Mouse (Mus musculus) adrenal gland, adult (tissue): ENCODE results near the gene Arl2.

Experiments used
- DNase-seq, 2 experiments: peaks; one replicate each; pipeline ENCODE4 v3.0.0; 2022 to 2023; ENCODE audit warnings: low spot score in 1 of 2; ENCODE audit not compliant: inconsistent age in 2 of 2

Gene Arl2

DNA sequence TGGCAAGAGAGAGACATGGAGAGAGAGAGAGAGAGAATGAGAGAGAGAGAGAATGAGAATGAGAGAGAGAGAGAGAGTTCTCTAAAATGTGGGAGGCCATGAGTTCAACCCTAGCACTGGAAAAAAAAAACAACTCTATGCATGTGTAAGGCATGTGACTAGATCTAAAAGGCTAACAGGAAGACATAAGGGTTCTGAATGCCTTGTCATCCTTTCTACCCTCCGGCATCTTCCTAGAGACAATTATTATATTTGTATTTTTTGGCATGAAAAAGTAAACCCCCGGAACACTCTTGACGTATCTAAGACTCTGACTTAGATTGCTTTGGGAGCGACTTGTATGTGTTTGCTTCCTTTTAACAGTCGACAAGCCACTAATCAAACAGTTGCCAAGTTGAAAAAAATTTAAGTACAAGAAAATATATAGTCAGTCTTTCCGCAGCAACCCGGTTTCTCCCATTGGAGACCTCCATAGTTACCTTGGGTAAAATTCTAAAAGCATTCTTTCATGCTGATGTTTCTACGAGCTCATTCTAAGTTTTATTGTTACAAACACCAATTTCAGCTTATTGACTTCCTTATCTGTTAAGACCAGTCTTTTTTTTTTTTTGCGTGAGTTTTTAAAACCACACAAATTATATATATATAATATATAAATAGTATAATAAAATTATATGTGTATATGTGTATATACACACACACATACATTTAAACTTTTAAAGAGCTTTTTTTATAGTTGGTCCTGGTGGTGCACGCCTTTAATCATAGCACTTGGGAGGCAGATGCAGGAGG is 14.4 kb downstream of the Arl2 start:
- DNase-seq = no peak

DNA sequence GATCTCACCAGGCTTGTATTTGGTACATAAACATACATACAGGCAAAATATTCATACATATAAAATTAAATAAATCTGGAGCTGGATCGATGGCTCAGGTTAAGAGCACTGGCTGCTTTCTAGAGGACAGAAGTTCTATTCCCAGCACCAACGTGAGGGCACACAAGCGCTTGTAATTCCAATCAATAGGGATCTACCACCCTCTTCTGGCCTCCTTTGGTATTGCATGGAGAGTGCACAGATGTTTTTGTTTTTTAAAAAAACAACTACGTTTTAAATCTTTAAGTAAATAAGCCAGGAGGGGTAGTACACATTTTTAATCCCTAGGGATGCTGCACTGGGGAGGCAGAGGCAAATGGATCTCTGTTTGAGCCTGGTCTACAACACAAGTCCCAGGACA is 15.1 kb downstream of the Arl2 start:
- DNase-seq = peak in 1 of 2 experiments; percentile 84

GRCm38 (mm10) chr19:6124898-6125297 is 16.4 kb downstream of the Arl2 start:
- DNase-seq = no peak

GRCm38 (mm10) chr19:6123330-6123729 is 18.0 kb downstream of the Arl2 start:
- DNase-seq = no peak

DNA sequence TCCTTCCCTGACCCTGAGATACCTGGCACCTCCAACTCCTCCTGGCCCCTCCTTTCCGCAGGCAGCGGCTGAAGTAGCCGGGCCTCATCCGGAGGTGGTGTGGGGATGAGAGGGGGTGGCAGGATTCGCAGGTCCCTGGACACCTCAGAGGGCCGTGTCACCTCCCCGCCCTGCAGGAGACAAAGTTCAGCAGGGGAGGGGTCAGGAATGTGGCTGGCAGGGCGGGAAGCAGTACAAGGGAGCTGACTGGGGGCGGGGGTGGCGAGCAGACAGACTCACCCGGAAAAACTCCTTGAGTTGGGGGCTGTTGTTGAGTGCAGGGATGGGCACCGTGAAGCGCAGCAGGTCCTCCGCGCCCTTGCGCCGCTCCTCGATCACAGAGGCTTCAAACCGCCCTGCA is 19.6 kb downstream of the Arl2 start:
- no peak for DNase-seq

- no peak for DNase-seq
These were observed 22.6 kb downstream of the Arl2 start for GRCm38 (mm10) chr19:6118677-6119185.

DNA sequence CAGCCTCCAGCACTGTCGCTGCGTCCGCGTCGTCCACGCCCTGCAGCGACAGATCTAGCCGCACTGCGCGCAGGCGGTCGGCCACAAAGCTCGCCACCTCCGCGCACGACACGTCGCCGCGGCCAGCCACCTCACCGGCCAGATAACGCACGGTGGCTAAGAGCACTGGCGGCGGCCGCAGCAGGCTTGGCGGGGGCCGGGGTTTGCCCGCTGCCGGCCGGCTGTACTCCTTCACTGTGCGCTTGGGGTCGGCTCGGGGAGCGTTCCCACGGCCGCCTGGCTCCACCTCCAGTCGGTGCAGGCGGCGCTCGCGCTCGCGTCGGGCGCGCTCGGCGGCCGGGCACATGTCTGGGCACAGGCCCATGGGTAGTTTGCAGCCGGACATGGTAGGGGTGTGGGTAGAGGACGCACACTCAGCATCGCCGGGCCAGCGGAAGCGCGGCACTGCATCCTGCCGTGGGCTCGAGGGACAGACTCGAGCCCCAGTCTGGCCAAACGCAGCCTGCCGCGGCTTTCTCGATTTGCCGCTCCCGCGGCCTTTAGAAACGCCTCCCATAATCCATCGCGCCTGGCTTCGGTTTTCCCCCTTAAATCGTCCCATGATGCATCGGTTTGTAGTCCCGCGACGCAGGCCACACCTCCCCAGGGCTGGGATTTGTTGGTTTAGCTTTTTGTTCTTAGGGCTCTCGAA is 23.2 kb downstream of the Arl2 start, which contains the start of gene Sac3d1:
TSS of gene Sac3d1 (minus strand) at position 665 of the 691 bp plus-strand sequence.
- DNase-seq = peak; percentile 91 to 97

- no peak for DNase-seq
These were observed 23.9 kb downstream of the Arl2 start for GRCm38 (mm10) chr19:6117346-6117985.

DNA sequence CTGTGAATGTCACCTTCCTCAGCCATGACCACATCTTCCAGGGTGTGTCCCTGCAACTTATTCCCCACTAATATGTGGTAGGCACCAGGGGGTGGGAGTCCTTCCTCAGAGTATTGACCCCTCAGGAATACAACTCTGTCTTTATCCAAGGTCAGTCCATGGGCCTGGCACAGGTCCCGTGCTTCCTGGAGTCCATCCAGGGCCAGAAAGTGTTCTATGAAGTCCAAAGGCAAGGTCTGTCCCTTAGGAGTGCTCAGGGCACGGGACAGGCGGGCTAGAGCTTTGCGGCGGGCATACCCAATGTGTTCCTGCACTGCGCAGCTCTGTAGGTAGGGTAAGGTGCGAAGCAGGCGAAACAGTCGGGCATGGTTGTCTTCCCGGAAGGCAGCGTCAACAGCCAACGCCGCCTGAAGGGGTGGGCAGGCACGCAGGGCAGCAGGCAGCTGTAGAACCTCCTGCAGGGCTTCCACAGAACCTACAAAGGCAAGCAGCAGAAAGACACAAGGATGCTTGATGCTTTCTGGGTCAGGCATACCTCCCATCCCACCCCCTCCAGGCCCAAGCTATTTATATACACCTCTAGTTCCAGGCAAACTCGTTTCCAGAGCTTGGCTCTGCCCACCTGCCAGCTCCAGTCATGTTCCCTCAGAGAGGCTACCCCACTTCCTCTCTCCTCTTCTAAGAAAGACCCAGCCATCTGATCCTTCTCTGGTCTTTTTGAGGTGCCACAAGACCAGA is 25.1 kb downstream of the Arl2 start:
- DNase-seq = peak; percentile 38 to 65

DNA sequence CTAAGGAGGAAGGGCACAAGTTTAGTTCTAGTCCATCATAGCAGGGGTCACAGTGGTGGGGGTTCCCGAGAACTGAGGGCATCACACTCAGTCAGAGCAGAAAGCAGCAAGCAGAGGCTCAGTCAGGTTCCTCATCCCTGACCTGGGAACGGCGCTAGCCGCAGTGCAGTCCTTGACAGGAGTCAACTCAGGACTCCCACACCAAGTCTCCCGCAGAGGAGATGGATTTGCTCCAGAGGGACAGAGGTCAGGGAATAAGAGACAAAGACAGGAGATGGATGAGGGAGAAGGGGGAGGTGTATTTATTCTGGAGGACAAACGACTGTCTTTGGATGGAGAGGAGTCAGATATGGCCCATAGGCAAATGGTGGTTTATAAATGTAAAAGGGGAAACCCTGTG is 28.2 kb downstream of the Arl2 start:
- no peak for DNase-seq

DNA sequence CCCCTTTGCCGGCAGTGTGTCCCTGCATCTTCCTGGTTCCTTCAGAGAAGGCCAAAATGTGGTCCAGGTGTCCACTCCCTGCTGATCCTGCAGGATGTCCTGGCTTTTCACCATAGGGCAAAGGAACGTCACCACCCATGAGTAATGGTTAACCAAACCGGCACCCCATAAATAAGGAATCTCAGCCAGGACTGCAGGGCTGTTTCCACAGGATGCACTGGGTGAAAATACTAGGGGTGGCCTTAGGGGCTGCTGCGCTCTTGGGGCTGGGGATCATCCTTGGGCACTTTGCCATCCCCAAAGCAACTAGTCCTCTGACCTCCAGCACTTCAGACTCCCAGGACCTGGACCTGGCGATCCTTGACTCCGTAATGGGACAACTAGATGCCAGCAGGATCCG is 35.8 kb downstream of the Arl2 start, which contains the start of gene Naaladl1:
TSS of gene Naaladl1 (plus strand) at position 197 of the 400 bp plus-strand sequence.
- no peak for DNase-seq

GRCm38 (mm10) chr19:6104476-6104875 is 36.9 kb downstream of the Arl2 start:
- no peak for DNase-seq

GRCm38 (mm10) chr19:6102169-6102853 is 39.0 kb downstream of the Arl2 start:
- DNase-seq = no peak

GRCm38 (mm10) chr19:6101186-6101585 is 40.2 kb downstream of the Arl2 start:
- DNase-seq = no peak

DNA sequence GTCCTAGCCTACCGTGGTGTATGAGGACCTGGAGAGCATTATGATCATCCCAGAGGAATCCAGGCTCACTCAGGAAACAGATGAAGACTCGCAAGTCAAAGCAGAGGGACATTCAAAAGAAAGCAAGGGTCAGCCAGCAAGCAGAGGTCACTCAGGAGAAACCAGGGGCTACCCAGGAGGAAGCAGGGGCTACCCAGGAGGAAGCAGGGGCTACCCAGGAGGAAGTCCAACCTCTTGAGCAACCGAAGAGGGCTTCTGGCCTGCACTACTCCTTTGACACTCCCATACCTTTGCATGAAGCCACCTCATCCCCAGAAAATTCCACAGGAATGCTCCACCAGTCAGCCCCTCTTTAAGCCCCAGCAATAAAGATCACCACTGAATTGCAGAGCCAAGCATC is 43.5 kb downstream of the Arl2 start:
- peak in 1 of 2 experiments; percentile 41 for DNase-seq

DNA sequence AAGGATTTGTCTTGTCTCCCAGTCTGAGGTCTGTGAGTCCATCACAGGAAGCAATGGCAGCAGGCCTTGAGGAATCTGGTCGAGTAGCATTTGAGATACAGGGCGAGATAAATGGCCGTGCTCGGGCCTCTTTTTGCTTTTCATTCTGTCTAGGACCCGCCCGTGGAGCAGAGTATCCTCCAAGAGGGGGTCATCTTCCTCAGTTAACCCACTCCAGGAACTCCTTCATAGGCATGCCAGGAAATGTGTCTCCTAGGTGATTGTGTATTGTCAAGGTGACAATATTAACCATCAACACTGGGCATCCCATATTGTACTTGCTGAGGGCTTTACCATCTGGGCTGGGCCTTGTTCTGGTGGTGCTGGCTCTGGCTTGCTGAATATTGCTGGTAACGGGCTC is 47.2 kb downstream of the Arl2 start, which contains the start of gene AC131692.1:
TSS of gene AC131692.1 (plus strand) at position 301 of the 400 bp plus-strand sequence.
- DNase-seq = no peak

GRCm38 (mm10) chr19:6088841-6089240 is 52.5 kb downstream of the Arl2 start:
- no peak for DNase-seq

- peak; percentile 44 to 81 for DNase-seq
These were observed 55.9 kb downstream of the Arl2 start for GRCm38 (mm10) chr19:6085417-6085879.

GRCm38 (mm10) chr19:6084478-6085248 is 56.7 kb downstream of the Arl2 start, which contains the start of the genes Zfpl1 and Cdca5:
Zfpl1 (minus strand) TSS chr19:6084956.
Cdca5 (plus strand) TSS chr19:6084983.
- peak; percentile 96 to 98 for DNase-seq
